Mouse (Mus musculus) spleen, postnatal 36 days (tissue): ENCODE data around the gene Ddi1.
"Not testable (repeated sequence)": the region's sequence is repeated elsewhere in the genome, so short reads cannot be mapped to it uniquely, and the experiment has no call there.

Experiments used
- DNase-seq, 2 experiments: peaks; one replicate each; pipeline ENCODE4 v3.0.0; 2022; ENCODE audit warnings: low spot score in 2 of 2, mixed read lengths in 1 of 2

Gene Ddi1

DNA sequence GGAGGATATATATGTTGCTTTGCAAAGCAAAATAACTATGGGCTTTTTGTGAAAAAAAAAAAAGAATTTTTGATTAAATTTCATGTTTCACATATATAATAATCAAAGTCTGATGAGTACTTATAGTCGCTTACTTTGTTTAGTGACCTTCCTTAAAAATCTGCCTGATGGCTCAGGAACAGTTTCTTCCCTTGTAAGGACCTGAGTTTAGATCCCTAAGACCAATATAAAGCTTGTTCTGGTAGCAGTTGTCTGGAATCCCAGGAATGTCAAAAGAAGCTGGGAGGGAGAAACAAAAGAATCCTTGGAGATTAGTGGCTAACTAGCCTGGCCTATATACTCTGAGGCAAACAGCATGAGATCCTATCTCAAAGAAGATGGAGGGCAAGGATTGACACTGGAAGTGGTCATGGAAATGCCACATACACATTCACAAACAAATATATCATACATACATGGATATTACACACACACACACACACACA is at the start of gene Ddi1:
Gene Ddi1, minus strand, starts transcription at position 51 of the 485 bp plus-strand sequence.
- no peak for DNase-seq

GRCm38 (mm10) chr9:6317114-6317513 is 47.5 kb upstream of the Ddi1 start:
- no peak for DNase-seq

DNA sequence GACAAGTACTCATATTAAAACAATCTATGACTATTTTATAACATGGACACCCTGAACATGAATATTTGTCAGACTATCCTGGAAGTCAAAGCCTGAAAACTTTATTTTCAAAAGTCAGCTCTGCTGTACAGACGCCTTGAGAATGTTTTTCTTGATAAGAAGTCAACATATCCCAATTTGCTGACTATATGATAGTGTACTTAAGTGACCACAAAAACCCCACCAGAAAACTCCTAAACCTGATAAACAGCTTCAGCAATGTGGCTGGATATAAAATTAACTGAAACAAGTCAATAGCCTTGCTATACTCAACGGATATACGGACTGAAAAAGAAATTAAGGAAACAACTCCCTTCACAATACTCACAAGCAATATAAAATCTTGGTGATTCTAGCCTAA is 36.2 kb upstream of the Ddi1 start:
- DNase-seq, result no peak

DNA sequence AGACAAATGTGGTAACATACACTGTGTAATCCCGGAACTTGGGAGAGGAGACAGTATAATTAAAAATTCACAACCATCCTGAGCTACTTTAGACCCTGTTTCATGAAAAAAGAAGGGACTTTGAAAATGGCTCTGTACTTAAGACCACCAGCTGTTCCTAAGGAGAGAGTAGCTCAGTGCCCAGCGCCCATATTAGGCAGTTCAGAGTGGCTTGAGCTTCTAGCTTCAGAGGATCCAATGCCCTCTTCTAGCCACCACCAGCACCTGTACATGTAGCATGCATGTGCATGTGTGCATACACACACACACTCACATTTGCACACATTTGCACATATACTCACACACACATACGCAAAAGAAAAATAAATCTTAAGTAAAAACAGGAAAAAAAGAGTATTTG is 34.9 kb upstream of the Ddi1 start:
- DNase-seq, result no peak

GRCm38 (mm10) chr9:6302050-6302449 is 32.4 kb upstream of the Ddi1 start:
- no peak for DNase-seq

DNA sequence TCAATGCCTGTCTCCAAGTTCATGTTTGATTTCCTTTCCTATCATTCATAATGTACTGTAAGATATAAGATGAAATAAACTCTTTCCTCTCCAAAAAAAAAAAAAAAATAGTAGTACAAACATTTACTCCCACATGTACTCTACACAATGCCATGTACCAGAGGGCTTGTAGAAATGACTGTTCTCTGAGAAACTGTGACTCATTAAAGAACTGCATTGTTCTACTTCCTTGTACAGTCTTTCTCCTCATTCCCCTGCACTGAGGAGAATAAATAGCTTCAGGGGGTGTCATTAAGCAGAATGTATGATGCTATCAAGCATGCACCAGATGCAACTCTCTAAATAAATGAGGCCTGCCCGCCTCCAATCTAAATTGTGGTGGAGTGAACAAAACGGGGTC is 28.9 kb upstream of the Ddi1 start:
- DNase-seq, result no peak

DNA sequence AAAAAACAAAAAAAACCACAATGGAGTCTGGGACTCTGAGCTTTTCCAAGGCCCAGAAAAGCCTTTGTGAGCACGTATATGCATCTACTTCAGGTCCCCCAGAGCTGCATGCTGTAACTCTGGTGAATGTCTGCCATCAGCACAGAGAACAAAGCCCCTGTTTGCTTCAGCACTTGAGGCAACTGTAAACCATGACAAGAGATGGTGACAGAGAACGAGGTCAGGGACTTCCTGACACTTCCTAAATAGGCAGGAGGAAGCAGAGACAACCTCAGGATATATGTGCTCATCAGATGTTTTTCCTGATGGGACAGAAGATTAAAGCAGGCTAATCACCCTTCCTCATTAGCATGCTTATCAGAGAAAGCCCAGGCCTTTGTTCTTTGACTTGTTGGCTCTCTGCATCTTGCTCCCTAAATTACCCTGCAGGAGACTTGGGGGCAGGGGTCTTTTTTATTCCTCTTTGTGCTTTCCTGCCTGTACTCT is 19.6 kb upstream of the Ddi1 start:
- no peak for DNase-seq

- no peak for DNase-seq
These were observed 17.1 kb upstream of the Ddi1 start for GRCm38 (mm10) chr9:6286770-6287169.

GRCm38 (mm10) chr9:6277526-6277925 is 7.9 kb upstream of the Ddi1 start:
- DNase-seq, result no peak

DNA sequence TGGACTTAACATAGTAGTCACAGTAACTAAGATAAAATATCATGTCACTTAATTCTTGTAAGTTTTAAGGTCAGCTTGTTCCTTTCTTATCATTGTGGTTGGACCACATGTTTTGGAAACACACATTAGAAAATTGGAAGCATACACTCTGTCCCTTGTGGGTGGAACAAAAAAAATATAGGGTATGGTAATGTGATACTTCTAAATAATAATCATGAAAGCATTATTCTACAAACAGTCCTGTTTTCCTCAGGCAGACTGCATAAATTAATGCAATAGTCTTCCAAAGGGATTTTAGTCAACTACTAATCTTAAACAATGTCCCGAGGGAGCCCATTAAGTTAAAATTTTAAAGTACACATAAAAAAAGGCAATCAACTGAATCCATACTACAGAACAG is 6.7 kb upstream of the Ddi1 start:
- DNase-seq, result no peak

DNA sequence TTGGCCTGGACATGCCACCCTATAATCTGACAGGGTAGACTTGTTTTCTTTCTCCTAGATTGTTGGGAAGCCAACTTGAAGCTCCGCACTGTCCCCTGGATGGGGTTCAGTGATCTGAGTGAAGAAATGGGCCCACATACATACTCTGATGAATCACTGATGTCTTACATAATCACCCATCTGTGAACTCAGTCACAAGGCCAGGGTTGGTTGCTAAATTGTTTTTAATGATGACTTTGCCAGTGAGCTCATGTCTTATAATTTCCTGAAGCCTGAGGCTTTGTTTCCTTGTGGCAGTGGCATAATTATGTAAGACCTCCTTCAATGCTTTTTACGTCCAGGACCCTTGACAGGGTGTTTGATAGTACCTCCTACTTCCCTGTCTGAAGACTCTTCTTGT is 4.8 kb downstream of the Ddi1 start:
- DNase-seq, result no peak

GRCm38 (mm10) chr9:6257072-6257471 is 12.6 kb downstream of the Ddi1 start:
- DNase-seq, result no peak

DNA sequence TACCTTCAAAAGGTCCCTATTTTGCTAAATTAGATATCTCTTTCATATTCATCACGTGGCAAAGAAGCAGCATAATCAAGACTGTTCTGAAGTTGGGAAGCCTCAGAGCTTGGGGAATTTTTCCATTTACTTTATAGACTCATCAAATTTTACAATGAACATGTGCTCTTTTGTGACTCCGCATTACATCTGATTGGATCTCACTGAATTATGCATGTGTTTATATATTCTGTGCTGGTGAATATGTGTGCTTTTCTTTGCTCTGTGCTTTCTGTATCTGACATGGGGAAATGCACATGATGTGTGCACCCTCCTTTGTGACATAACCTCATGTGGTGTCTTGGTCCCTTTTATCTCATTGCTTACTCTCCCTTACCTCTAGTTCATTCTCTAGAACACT is 17.7 kb downstream of the Ddi1 start:
- no peak for DNase-seq

DNA sequence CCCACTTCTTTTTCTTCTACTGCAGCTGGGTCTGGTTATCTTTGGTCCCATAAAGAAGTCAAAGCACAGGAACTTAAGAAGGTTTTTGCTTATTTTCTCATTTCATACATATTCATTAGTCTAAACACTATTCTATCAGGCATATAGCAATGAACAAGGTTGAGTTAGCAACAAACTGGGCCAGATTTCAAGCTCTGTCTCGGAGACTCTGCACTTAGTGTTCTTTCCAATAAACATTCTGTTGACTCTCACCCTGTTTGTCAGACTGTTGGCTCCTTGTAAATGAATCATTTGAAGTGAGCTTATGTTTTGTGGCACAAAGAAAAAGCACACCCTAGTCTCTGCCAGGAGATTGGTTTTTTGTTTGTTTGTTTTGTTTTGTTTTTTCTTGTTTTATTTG is 19.3 kb downstream of the Ddi1 start:
- DNase-seq, result no peak

GRCm38 (mm10) chr9:6235982-6236381 is 33.7 kb downstream of the Ddi1 start:
- DNase-seq, result not testable (repeated sequence)

- no peak for DNase-seq
These were observed 52.1 kb downstream of the Ddi1 start for GRCm38 (mm10) chr9:6217505-6217904.

DNA sequence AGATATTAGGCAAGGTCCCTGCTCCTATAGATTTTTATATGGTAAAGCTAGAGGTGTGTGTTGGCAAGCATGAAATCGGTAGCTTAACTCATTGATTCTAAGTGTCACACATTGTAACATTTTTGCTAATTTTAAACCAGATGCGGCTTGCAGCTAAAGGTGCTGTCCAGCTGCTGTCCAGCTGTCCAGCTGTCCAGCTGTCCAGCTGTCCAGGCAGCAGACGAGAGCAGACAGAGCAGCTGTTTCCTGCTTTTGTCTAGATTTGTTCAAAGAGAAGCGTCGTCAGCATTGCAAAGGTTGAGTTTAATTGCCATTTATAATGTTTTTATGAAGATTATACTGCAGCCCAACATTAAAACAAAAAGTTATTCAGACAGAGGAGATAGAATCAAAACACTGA is 56.8 kb downstream of the Ddi1 start:
- no peak for DNase-seq
